Mouse (Mus musculus) natural killer cell, adult 2 months (primary cell): Measurements from ENCODE around the gene Tex44.

Experiments used
- DNase-seq, 2 experiments: peaks; one replicate each; pipeline ENCODE4 v3.0.0; 2022; ENCODE audit warnings: low spot score in 2 of 2

Tex44 gene

GRCm38 (mm10) chr1:86423879-86424278 lies 2.2 kb upstream of the Tex44 start:
- no peak for DNase-seq

- no peak for DNase-seq
Observed at GRCm38 (mm10) chr1:86424336-86424735, 1.8 kb upstream of the Tex44 start.

GRCm38 (mm10) chr1:86424835-86425547 lies 1.1 kb upstream of the Tex44 start:
- no peak for DNase-seq

- DNase-seq: peak; percentile 70 to 85
Observed at GRCm38 (mm10) chr1:86430056-86430455, 3.9 kb downstream of the Tex44 start.

DNA sequence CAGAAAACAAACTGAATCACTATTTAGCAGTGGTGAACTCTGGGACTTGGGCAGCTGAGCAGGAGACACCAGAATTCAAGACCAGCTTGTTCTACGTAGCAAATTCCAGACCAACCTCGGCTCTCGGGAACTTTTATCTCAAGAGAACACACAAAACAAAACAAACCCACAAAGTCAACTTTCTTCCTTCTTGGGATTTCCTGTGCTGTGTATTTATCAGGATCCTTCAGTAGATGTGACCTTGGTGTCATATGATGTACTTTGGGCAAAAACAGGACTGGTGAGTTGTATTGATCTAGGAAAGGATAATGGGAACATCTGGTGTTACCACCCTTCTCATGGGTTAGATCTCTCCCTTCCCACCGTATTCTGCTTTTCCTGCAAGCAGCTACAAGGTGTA lies 6.6 kb downstream of the Tex44 start:
- DNase-seq: no peak

- DNase-seq: no peak
Observed at GRCm38 (mm10) chr1:86433359-86433758, 7.2 kb downstream of the Tex44 start.

DNA sequence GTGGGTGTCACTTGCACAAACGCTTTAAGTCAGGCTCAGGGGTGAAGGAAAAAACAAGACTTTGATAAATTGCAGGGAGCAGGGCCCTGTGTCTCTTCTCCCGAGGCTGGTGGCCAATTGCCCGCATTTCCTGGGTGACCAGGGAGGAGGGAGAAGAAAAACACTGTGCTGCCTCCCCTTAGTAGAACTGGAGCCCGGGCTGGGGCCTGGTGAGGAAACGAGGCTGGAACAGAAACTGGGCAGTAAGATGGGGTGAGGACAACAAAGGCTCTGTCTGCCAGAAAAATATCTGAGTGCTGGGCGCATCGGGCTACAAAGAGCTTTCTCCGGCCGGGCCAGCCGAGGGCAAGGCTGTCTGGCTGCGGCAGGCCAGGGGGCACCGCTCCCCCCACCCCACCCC lies 7.9 kb downstream of the Tex44 start:
- no peak for DNase-seq

DNA sequence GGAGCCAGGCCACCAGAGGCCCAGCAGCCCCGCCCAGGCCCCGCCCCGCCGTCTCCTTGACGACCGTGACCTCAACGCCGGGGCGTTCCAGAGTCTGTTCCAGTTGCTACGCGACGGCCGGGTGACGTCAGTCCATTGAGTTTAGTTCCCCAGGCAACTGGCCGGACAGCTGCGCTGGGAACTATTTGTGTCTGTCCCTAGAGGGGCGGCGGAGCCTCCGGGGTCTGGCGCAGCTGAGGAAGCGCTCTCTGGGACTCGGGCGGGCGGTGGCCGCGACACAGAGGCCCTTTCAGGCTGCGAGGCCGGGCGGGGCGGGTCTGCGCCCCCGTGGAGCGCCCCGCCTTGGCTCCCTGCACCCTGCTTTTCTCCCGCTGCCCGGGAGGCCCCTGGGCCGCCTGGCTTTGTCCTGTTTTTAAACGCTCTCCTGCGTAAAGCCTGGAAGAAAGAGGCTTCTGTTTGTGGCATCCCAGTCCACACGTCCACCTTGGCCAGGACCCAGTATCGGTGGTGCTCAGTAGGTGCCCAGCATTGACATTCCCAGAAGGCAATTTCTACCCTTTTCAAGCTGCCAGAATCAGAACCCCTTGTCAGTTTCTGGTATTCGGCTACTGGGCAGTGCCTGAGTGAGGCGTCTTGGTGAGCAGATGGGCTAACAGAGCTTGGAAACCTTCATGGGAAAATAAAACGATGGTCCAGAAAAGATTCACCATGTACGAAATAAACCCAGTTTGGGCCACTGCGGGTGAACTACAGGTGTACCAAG lies 8.5 kb downstream of the Tex44 start:
- peak; percentile 98 for DNase-seq

DNA sequence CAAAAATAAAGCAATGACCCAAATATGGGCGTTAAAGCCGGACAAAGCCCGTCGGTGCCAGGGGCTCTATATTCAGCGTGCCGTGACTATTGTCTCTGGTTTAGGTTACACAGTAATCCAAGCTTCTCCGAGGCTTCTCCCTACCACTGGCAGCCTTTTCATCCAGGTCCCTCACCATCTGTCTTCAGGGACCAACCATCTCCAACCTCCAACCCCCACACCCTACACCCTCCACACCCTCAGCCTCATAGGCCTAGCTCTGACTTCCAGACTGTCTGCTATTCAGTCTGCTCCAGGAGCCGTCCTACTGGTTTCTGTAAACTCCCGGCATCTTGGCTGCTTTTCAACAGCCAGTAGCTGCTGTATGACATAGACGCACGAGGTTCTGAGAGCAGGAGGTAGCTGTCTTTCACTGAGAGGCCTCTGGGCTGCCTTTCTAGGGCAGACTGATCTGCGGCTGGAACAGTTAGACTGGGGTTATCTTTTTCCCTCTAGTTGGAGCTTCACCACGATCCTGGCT lies 9.2 kb downstream of the Tex44 start:
- DNase-seq: no peak

GRCm38 (mm10) chr1:86437219-86438013 lies 11.3 kb downstream of the Tex44 start:
- DNase-seq: no peak

- no peak for DNase-seq
Observed at GRCm38 (mm10) chr1:86438014-86438319, 11.8 kb downstream of the Tex44 start.

DNA sequence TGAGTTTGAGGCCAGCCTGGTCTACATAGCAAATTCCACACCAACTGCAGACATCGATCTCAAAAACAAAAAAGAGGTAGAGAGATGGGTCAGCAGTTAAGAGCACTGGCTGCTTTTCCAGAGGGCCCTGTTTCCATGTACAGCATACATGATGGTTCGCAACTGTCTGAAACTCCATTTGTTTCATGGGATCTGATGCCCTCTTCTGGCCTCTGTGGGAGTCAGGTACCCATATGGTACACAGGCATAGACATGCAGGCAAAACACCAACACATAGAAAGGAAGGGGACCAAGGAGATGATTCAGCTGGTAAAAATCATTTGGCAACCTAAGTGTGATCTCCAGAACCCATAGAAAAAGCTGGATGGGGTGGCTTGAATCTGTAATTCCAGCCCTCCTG lies 12.4 kb downstream of the Tex44 start:
- DNase-seq: no peak

GRCm38 (mm10) chr1:86439487-86440170 lies 13.5 kb downstream of the Tex44 start:
- DNase-seq: no peak

DNA sequence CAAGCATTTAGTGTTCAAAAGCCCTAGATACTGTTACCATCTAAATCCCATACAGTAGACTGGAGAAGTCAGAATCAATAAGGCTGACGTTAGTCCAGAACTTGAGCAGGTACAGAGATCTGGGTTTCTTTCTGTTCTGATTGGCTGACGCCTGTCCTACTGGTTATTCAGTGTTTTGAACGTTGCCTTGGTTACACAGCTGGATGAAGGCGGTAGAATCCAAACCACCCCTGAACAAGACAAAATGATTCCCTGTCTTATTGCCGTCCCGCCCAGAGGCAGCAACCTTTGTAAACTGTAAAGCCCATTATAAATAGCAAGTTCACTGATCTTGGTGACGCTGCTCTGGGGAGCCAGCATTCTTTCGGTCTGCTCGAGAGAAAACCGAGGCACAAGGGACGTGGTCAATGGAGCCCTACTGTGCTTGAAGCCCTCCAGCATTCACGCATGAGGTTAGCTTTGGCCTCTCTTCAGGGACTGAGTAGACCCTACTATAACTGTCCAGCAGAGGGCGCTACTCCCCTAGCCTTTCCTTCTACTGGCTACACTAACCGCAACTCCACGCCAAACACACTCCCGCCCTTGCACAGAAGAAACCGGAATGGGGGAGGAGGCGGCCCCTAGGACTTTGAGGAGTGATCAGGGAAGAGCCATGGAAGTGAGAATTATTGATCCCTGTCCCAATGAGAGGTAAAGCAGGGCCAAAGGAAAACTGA lies 14.2 kb downstream of the Tex44 start:
- DNase-seq: peak; percentile 86 to 91

GRCm38 (mm10) chr1:86440887-86441723 lies 15.0 kb downstream of the Tex44 start:
- peak; percentile 43 to 81 for DNase-seq

- DNase-seq: no peak
Observed at GRCm38 (mm10) chr1:86441724-86441979, 15.5 kb downstream of the Tex44 start.

- peak; percentile 44 to 80 for DNase-seq
Observed at GRCm38 (mm10) chr1:86441980-86442831, 16.1 kb downstream of the Tex44 start.

DNA sequence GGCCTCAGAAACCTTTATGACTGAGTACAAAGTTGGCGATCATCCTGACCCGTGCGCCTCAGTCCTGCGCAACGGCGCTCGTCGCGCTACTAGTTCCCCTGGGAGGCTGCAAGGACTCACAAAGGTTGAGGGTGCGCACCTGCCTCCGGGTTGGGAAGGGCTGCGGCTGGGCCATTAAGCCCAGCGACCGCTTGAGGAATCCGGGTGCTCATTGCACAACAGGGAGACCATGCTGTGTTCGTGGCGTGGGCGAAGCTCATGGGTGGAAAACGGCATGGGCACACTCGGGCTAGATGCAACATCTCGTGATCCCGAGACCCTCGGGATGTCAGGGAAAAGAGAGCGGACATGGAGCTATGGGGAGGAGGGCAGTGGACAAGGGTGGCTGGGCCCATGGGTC lies 16.7 kb downstream of the Tex44 start:
- no peak for DNase-seq

GRCm38 (mm10) chr1:86443386-86444172 lies 17.4 kb downstream of the Tex44 start:
- DNase-seq: no peak
